Mouse (Mus musculus) lung, postnatal 0 days (tissue): ENCODE measurements at regions not wholly inside any gene's neighbourhood (a gene's known extent, or its start where the extent isn't known, plus 50 kb on each side); places are given as distances from the start of the nearest gene placed in this dataset.

Source experiments
- CTCF ChIP-seq: IDR thresholded peaks from 2 replicates; pipeline ENCODE4 v1.5.1; 2016; ENCODE audit warnings: antibody characterized with exemption, mild to moderate bottlenecking
- EP300 ChIP-seq: IDR thresholded peaks from 2 replicates; pipeline ENCODE4 v1.6.1; 2016; ENCODE audit warnings: antibody characterized with exemption, mild to moderate bottlenecking, control low read depth

- TF ChIP-seq CTCF (no peak), EP300 (no peak)
Measured at GRCm38 (mm10) chr1:64190097-64190496, 68.0 kb upstream of the Klf7 start.
